Mouse (Mus musculus): ENCODE measurements around the gene Ctcf.
A peak's percentile ranks its signal among the peaks of the same experiment; 100 is the strongest.
"Not testable (repeated sequence)": the region's sequence is repeated elsewhere in the genome, so short reads cannot be mapped to it uniquely, and the experiment has no call there.

Ctcf gene

GRCm38 (mm10) chr8:105636018-105636962 lies at the start of gene Ctcf:
Gene Ctcf (plus strand): TSS chr8:105636568.
- peak; percentile 82 for DNase-seq (ENCODE audit: low read depth, low spot score)

- peak; percentile 60 for DNase-seq (ENCODE audit: low read depth, low spot score)
These were observed 43.9 kb upstream of the Ctcf start for GRCm38 (mm10) chr8:105592431-105592830.

- DNase-seq (ENCODE audit: low read depth, low spot score), result peak; percentile 96
These were observed 42.5 kb upstream of the Ctcf start for GRCm38 (mm10) chr8:105593859-105594258.

GRCm38 (mm10) chr8:105594451-105595242 lies 41.7 kb upstream of the Ctcf start:
- no peak for DNase-seq (ENCODE audit: low read depth, low spot score)

- peak; percentile 74 for DNase-seq (ENCODE audit: low read depth, low spot score)
These were observed 39.9 kb upstream of the Ctcf start for GRCm38 (mm10) chr8:105596362-105597034.

- no peak for DNase-seq (ENCODE audit: low read depth, low spot score)
These were observed 37.6 kb upstream of the Ctcf start for GRCm38 (mm10) chr8:105598777-105599176.

- peak; percentile 75 for DNase-seq (ENCODE audit: low read depth, low spot score)
These were observed 35.1 kb upstream of the Ctcf start for GRCm38 (mm10) chr8:105601301-105601700.

- DNase-seq (ENCODE audit: low read depth, low spot score), result not testable (repeated sequence)
These were observed 33.8 kb upstream of the Ctcf start for GRCm38 (mm10) chr8:105602540-105602939.

- DNase-seq (ENCODE audit: low read depth, low spot score), result peak; percentile 78
These were observed 31.5 kb upstream of the Ctcf start, which contains the start of gene Ripor1 for GRCm38 (mm10) chr8:105604804-105605381. Gene Ripor1 (plus strand): TSS chr8:105605255.

GRCm38 (mm10) chr8:105605491-105606188 lies 30.7 kb upstream of the Ctcf start:
- peak; percentile 49 for DNase-seq (ENCODE audit: low read depth, low spot score)

GRCm38 (mm10) chr8:105606189-105607023 lies 30.0 kb upstream of the Ctcf start:
- DNase-seq (ENCODE audit: low read depth, low spot score), result peak; percentile 76

- no peak for DNase-seq (ENCODE audit: low read depth, low spot score)
These were observed 29.3 kb upstream of the Ctcf start for GRCm38 (mm10) chr8:105607062-105607461.

- DNase-seq (ENCODE audit: low read depth, low spot score), result peak; percentile 72
These were observed 28.7 kb upstream of the Ctcf start for GRCm38 (mm10) chr8:105607684-105608083.

- no peak for DNase-seq (ENCODE audit: low read depth, low spot score)
These were observed 27.0 kb upstream of the Ctcf start for GRCm38 (mm10) chr8:105609355-105609754.

GRCm38 (mm10) chr8:105609771-105610170 lies 26.6 kb upstream of the Ctcf start:
- DNase-seq (ENCODE audit: low read depth, low spot score), result no peak

GRCm38 (mm10) chr8:105611836-105612235 lies 24.5 kb upstream of the Ctcf start:
- no peak for DNase-seq (ENCODE audit: low read depth, low spot score)

GRCm38 (mm10) chr8:105613037-105613436 lies 23.3 kb upstream of the Ctcf start:
- peak; percentile 65 for DNase-seq (ENCODE audit: low read depth, low spot score)

- no peak for DNase-seq (ENCODE audit: low read depth, low spot score)
These were observed 22.4 kb upstream of the Ctcf start for GRCm38 (mm10) chr8:105613830-105614511.

GRCm38 (mm10) chr8:105615942-105616341 lies 20.4 kb upstream of the Ctcf start:
- no peak for DNase-seq (ENCODE audit: low read depth, low spot score)
